Mouse (Mus musculus) CH12.LX (cell line): Measurements from ENCODE around the gene Tshz2.

Experiments used
- CTCF ChIP-seq, 2 experiments: IDR thresholded peaks in 1 of 2; conservative IDR thresholded peaks in 1 of 2; 2 replicates each; pipeline ENCODE4 v1.5.1; 2011 to 2012; ENCODE audit warnings: low read depth in 2 of 2, low read length in 2 of 2, improper control_type of control experiment in 1 of 2, inconsistent platforms in 1 of 2, mild to moderate bottlenecking in 1 of 2, moderate library complexity in 1 of 2
- E2F4 ChIP-seq: IDR thresholded peaks from 2 replicates; pipeline ENCODE4 v1.6.1; 2011; ENCODE audit warnings: low read depth, low read length, improper control_type of control experiment; ENCODE audit not compliant: insufficient replicate concordance
- EP300 ChIP-seq: IDR thresholded peaks from 2 replicates; pipeline ENCODE4 v1.6.1; 2011; ENCODE audit warnings: low read length, improper control_type of control experiment
- GABPA ChIP-seq: IDR thresholded peaks from 2 replicates; pipeline ENCODE4 v1.6.1; 2012; ENCODE audit warnings: low read depth, low read length, improper control_type of control experiment, inconsistent platforms; ENCODE audit not compliant: insufficient replicate concordance
- POLR2A ChIP-seq: IDR thresholded peaks from 2 replicates; pipeline ENCODE4 v1.6.1; 2011; ENCODE audit warnings: low read depth, mild to moderate bottlenecking, improper control_type of control experiment, low read length
- POLR2AphosphoS2 ChIP-seq: IDR thresholded peaks from 2 replicates; pipeline ENCODE4 v1.6.1; 2011; ENCODE audit warnings: low read depth, low read length, improper control_type of control experiment
- SIN3A ChIP-seq: IDR thresholded peaks from 2 replicates; pipeline ENCODE4 v1.6.1; 2012; ENCODE audit warnings: low read length, improper control_type of control experiment, inconsistent platforms
- TCF12 ChIP-seq: IDR thresholded peaks from 2 replicates; pipeline ENCODE4 v1.6.1; 2014; ENCODE audit warnings: low read depth, mild to moderate bottlenecking, inconsistent platforms, low read length, improper control_type of control experiment
- UBTF ChIP-seq: IDR thresholded peaks from 2 replicates; pipeline ENCODE4 v1.6.1; 2012; ENCODE audit warnings: low read depth, mild to moderate bottlenecking, inconsistent platforms, low read length, improper control_type of control experiment, moderate library complexity
- ZC3H11A ChIP-seq: IDR thresholded peaks from 2 replicates; pipeline ENCODE4 v1.6.1; 2012; ENCODE audit warnings: low read depth, mild to moderate bottlenecking, inconsistent platforms, low read length, improper control_type of control experiment
- ZKSCAN1 ChIP-seq: IDR thresholded peaks from 2 replicates; pipeline ENCODE4 v1.6.1; 2012; ENCODE audit warnings: low read depth, inconsistent platforms, low read length, improper control_type of control experiment, borderline replicate concordance

- TF ChIP-seq POLR2AphosphoS2 (no peak), SIN3A (no peak), UBTF (no peak), POLR2A (no peak), ZC3H11A (no peak), GABPA (no peak), CTCF (conservative IDR thresholded peaks at IDR 0.05 in 1 of 2, IDR thresholded peaks at IDR 0.05 in 1 of 2; ENCODE audit: low read depth in 2 of 2, low read length in 2 of 2) (no peak), EP300 (no peak), E2F4 (no peak), ZKSCAN1 (no peak), TCF12 (no peak)
Measured at GRCm38 (mm10) chr2:169802241-169802640, 169.4 kb downstream of the Tshz2 start.
